Mouse (Mus musculus): ENCODE data around the gene Lcn12. TPM values are rescaled to one million over a fixed set of nuclear protein-coding genes. Genes with fewer than 3 reads are reported as not detected.
A peak's percentile ranks its signal among the peaks of the same experiment; 100 is the strongest.

Lcn12 gene
- total RNA-seq, 2 experiments from 2014 or later: not detected

GRCm38 (mm10) chr2:25497846-25498575 lies 4.3 kb upstream of the Lcn12 start:
- intact Hi-C loops (cut with DNase I): loop anchor here (5.0 kb wide), 1 partner anchor 71 kb away; the partner anchor contains the start of gene Abca2

GRCm38 (mm10) chr2:25496462-25496861 lies 2.8 kb upstream of the Lcn12 start:
- intact Hi-C loops (cut with DNase I): loop anchor here (5.0 kb wide), 1 partner anchor 69 kb away; the partner anchor contains the start of gene Abca2
- DNase-seq: no peak

More at GRCm38 (mm10) chr2:25497846-25498575, 4.3 kb upstream of the Lcn12 start:
- DNase-seq: no peak

- no peak for DNase-seq
- intact Hi-C loops (cut with DNase I): no loop called here
Observed at GRCm38 (mm10) chr2:25492988-25493387, 723 bp downstream of the Lcn12 start.

DNA sequence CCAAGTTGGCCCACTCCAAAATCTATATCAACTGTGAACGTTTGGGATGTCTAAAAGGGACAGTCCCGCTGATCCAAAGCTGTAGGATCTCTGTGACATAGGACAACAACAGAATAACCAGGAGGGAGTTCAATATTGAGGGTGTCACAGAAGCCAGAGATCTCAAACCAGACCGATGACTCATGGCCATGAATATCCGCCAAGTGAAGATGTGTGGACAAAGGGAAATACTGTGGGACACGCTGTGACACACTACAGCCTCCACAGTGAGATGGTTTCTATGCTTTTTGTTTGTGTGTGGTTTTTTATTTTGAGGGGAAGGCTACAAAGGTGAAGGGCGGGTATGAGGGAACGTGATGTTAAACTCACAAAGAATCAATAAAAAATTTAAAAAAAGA lies 5.0 kb downstream of the Lcn12 start:
- DNase-seq: no peak
- intact Hi-C loops (cut with DNase I): no loop called here

GRCm38 (mm10) chr2:25487965-25488670 lies 5.6 kb downstream of the Lcn12 start:
- intact Hi-C loops (cut with DNase I): no loop called here
- DNase-seq: no peak

- intact Hi-C loops (cut with DNase I): no loop called here
- no peak for DNase-seq
Observed at GRCm38 (mm10) chr2:25484901-25485647, 8.6 kb downstream of the Lcn12 start.

DNA sequence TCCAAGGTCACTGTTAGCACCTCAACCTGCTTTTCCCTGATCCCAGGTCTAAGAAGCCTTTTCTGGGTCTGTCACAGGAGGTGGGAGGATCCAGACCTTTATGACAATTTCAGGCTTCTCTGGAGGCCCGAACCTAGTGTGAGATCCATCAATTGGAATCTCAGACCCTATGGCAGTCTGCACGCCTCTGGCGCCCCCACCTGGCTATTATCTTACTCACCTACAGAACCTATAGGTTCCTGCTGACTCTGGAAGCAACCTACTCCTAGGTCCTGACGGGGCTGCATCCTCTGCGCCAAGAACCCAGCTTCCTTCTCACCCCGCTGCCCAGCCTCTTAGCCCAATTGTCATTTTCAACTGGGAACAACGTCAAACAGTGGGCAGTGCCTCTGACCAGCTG lies 10.7 kb downstream of the Lcn12 start:
- intact Hi-C loops (cut with DNase I): loop anchor here (1.0 kb wide), 1 partner anchor 61 kb away; no protein-coding TSS in a partner anchor
- DNase-seq: peak in 1 of 2 experiments; percentile 47

DNA sequence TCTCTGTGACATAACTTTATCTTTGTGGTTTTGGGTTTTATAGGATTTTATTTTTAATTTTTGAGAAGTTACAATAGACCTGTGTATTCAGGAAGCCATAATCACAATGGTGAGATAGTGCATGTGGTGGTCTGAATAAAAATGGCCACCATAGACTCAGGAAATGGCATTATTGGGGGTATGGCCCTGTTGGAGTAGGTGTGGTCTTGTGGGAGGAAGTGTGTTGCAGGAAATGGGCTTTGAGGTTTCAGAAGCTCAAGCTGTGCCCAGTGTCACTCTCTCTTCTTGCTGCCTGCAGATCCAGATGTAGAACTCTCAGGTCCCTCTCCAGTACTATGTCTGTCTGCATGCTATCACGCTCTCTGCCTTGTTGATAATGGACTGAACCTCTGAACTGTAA lies 13.2 kb downstream of the Lcn12 start:
- intact Hi-C loops (cut with DNase I): no loop called here
- no peak for DNase-seq

- no peak for DNase-seq
- intact Hi-C loops (cut with DNase I): no loop called here
Observed at GRCm38 (mm10) chr2:25479551-25480311, 14.0 kb downstream of the Lcn12 start.

DNA sequence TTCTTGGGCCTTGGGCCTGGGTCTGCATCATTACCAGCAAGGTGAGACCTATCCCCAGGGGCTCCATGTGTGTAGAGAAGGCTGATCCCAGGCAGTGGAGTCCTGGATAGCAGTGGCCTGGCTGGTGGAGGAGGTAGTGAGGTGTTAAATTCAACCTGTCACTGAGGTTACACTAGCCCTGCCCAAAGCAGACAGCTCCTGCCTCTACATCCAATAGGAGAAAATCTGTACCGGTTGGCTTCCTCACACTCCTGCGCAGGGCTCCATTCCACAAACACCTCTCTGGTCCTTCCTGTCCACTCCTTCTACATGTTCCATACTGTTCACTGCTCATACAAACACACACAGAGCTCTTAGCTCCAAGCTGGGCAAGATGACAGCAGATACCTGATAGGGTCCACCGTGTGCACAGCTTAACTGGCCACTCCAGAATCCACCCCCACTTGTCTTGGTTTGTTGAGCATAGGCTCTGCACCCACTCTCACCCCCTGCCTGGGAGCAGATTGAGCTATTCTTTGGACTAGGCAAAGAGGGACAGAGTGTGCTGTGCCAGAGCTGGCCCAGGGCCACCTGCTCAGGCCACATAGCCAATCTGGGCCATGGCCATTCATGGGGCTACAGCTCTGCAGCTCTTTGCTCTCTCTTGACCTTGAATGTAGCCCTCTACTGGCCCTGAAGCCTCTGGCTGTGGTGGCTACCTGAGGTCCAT lies 15.6 kb downstream of the Lcn12 start:
- intact Hi-C loops (cut with DNase I): no loop called here
- peak; percentile 47 to 61 for DNase-seq

GRCm38 (mm10) chr2:25477541-25477940 lies 16.2 kb downstream of the Lcn12 start:
- DNase-seq: no peak
- intact Hi-C loops (cut with DNase I): no loop called here

- intact Hi-C loops (cut with DNase I): no loop called here
- no peak for DNase-seq
Observed at GRCm38 (mm10) chr2:25472550-25472949, 21.2 kb downstream of the Lcn12 start.

DNA sequence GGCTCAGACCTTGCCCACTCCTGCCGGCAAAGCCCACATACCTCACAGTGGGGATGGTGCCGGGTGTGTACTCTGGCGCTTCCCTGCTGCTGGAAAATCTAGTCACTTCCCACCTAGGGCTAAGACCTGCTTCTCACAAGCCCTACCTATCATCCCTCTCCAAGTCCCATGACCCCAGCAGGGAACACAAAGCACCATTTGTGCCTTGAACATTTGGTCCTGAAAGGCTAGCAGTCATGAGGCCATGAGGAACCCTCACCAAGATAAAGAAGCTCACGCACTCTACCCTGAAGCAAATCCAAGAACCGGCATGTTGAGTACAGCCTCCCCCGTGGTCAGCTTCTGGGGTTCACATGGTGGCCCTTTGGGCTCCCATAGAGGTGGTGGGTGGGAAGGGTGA lies 23.7 kb downstream of the Lcn12 start, which contains the start of gene Ptgds:
Gene Ptgds (minus strand): TSS at position 78 of the 400 bp plus-strand sequence.
- DNase-seq: no peak
- intact Hi-C loops (cut with DNase I): no loop called here

DNA sequence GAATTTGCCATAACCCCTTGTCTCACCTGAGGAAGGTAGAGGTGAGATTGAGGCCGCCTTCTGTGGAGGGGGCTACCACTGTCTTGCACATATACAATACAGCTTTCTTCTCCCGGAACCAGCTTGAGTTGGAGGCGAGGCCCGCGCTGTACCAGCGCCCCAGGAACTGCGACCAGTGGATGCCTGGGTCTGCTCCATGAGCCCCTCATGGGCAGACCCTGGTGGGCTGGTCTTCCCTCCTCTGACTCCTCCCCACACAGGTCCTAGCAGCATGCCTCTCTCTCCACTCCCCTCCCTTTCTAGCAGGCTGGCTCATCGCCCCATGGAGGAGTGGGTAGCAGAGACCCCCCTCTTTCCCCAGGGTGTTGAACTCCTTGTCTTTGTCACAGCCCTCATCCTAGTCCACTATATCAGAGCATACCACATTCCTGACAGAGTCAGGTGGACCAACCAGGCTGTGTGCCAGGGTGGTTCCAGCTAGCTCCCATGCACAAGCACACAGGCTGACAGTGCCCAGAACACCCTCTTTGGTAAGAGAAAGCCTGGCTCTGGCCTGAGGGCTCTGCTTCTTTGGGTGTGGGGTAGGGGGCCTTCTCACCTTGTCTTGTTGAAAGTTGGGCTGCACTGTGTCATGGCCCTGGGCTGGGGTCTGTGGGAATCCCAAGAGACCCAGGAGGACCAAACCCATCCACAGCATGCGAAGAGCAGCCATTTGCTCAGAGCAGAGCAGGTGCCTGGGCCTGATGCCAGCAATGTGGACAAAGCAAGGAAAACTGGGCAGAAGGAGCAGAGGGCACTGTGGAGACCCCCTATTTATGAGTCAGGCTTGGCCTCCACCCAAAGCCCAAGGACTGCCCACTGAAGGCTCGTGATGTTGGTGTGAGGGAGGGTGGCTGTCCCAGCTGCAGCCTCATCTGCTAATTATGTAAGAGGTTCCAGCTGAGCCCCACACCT lies 24.5 kb downstream of the Lcn12 start:
- intact Hi-C loops (cut with DNase I): no loop called here
- DNase-seq: peak; percentile 76 to 82

DNA sequence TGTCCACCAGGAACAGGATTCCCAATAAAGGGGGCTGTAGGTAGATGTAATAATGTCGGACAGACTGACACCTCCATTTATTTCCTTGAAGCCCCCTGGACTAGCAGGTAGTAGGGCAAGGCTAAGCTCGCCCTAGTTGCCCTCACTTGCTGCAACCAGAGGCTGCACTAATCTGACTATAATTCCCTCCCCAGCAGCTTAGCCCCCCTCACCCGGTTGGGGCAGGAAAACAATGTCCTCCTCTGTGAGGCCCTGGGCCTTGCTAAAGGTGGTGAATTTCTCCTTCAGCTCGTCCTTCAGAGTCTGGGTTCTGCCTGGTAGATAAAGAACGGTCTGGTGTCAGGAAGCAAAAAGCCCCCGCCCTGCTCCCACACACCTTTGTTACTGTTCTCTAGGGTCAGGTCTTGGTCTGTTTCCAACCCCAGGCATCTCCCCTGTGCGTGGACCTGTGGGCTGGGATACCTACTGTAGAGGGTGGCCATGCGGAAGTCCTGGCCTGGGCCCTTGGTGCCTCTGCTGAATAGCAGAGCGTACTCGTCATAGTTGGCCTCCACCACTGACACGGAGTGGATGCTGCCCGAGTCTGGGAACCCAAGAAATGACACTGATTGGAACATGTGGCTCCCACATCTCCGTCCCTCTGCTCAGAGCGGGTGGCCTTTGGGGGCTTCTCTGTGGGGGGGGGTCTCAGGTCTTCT lies 26.0 kb downstream of the Lcn12 start:
- peak; percentile 54 to 58 for DNase-seq
- intact Hi-C loops (cut with DNase I): no loop called here

DNA sequence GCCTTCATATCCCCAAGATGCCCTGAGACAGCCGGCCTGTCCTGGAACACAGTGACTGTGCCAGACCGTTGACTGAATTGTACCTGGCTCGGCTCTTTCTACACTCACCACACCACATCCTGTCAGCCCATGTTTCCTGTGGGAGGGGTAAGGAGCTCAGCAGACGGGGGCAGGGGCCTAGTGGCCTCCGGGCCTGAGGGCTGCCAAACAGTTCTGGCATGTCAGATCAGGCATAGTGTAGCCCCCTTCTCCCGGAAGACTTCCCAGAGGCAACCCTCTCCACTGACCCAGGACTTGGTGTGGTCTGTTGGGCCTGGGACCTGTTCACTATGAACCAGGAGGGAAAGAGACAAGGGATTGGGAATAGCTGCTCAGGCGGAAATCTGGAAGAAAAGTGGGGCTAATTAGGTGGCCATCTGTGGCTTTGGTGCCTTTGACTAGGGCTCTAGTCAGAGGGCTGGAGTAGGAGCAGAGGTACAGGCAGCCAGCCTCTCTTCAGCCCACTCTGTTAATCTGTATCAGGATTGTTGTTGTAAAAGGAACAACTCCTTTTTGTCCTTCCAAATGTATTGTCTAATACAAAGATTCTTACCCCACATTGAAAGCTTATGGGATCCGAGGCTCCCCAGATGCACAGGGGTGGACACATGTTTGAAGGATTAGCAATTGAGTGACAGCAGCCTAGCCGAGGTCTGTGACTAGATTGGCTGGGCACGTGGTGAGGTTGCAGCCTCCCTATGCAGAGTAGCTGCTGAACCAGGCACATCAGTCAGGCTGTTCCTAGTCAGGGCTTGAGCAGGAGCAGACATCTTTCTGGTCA lies 27.7 kb downstream of the Lcn12 start:
- intact Hi-C loops (cut with DNase I): no loop called here
- DNase-seq: peak in 1 of 2 experiments; percentile 13

GRCm38 (mm10) chr2:25465256-25465655 lies 28.5 kb downstream of the Lcn12 start:
- intact Hi-C loops (cut with DNase I): no loop called here
- DNase-seq: no peak

Measured in heart, postnatal 10 days (tissue).